Mouse (Mus musculus): ENCODE data around the gene Cenps. TPM values are rescaled to one million over a fixed set of nuclear protein-coding genes. Genes with fewer than 3 reads are reported as not detected.
"Not testable (repeated sequence)": the region's sequence is repeated elsewhere in the genome, so short reads cannot be mapped to it uniquely, and the experiment has no call there.

Cenps gene
- polyA plus RNA-seq, 1 experiment from 2014 or later = 64.8 TPM

- DNase-seq (ENCODE audit: extremely low spot score, low spot score); H3K27me3 ChIP-seq (ENCODE audit: poor library complexity, severe bottlenecking); H3K36me3 ChIP-seq (replicated peaks); H3K27ac ChIP-seq; H3K4me3 ChIP-seq; H3K9me3 ChIP-seq: not testable (repeated sequence)
- 83% methylated on average over 7 of the region's 8 CpGs for WGBS
- peaks cover 34% of the 10 kb centered on the region for H3K4me1 ChIP-seq
These were observed 32.5 kb upstream of the Cenps start for GRCm38 (mm10) chr4:149169926-149170325.

GRCm38 (mm10) chr4:149168016-149168415 is 30.6 kb upstream of the Cenps start:
- Histone ChIP-seq H3K27me3 (ENCODE audit: poor library complexity, severe bottlenecking) (no peaks in the 10 kb centered on the region), H3K36me3 (replicated peaks) (peaks cover 23% of the 10 kb centered on the region), H3K4me3 (peak overlapping the region; percentile 81; the same call in 1 of the 2 replicates), H3K4me1 (peaks cover 37% of the 10 kb centered on the region), H3K9me3 (no peaks in the 10 kb centered on the region), H3K27ac (no peak overlapping the region)
- DNase-seq (ENCODE audit: extremely low spot score, low spot score) = no peak
- 69% methylated on average over 2 of the region's 2 CpGs for WGBS

GRCm38 (mm10) chr4:149166957-149167611 is 29.7 kb upstream of the Cenps start:
- DNase-seq (ENCODE audit: extremely low spot score, low spot score) = no peak
- peak overlapping the region; percentile 91 for H3K27ac ChIP-seq
- peak overlapping the region; percentile 81 for H3K4me3 ChIP-seq
- no peaks in the 10 kb centered on the region for H3K9me3 ChIP-seq
- peaks cover 37% of the 10 kb centered on the region for H3K4me1 ChIP-seq
- 2% methylated on average over 27 of the region's 27 CpGs for WGBS
- peaks cover 33% of the 10 kb centered on the region for H3K36me3 ChIP-seq (replicated peaks)
- no peaks in the 10 kb centered on the region for H3K27me3 ChIP-seq (ENCODE audit: poor library complexity, severe bottlenecking)

GRCm38 (mm10) chr4:149166215-149166946 is 29.0 kb upstream of the Cenps start, which contains the start of gene Pgd:
Gene Pgd, minus strand, starts transcription at chr4:149166771.
- H3K4me3 ChIP-seq = peak within 1 kb of the TSS; percentile 81
- WGBS = under 1% methylated on average over 59 of the region's 59 CpGs
- H3K36me3 ChIP-seq (replicated peaks) = peaks cover 40% of the 10 kb centered on the region
- H3K4me1 ChIP-seq = peaks cover 37% of the 10 kb centered on the region
- H3K27ac ChIP-seq = peak within 1 kb of the TSS; percentile 91
- peak; percentile 97 for DNase-seq (ENCODE audit: extremely low spot score, low spot score)
- no peaks in the 10 kb centered on the region for H3K27me3 ChIP-seq (ENCODE audit: poor library complexity, severe bottlenecking)
- H3K9me3 ChIP-seq = no peaks in the 10 kb centered on the region

GRCm38 (mm10) chr4:149164150-149164549 is 26.7 kb upstream of the Cenps start:
- no peak for DNase-seq (ENCODE audit: extremely low spot score, low spot score)
- no peak overlapping the region for H3K4me3 ChIP-seq
- H3K36me3 ChIP-seq (replicated peaks) = peaks cover 62% of the 10 kb centered on the region
- peaks cover 33% of the 10 kb centered on the region for H3K4me1 ChIP-seq
- no peak overlapping the region for H3K27ac ChIP-seq
- 83% methylated on average over 5 of the region's 5 CpGs for WGBS
- H3K9me3 ChIP-seq = no peaks in the 10 kb centered on the region
- H3K27me3 ChIP-seq (ENCODE audit: poor library complexity, severe bottlenecking) = no peaks in the 10 kb centered on the region

GRCm38 (mm10) chr4:149163196-149163595 is 25.8 kb upstream of the Cenps start:
- Histone ChIP-seq H3K36me3 (replicated peaks) (peaks cover 72% of the 10 kb centered on the region), H3K27ac (no peak overlapping the region), H3K27me3 (ENCODE audit: poor library complexity, severe bottlenecking) (no peaks in the 10 kb centered on the region), H3K4me3 (no peak overlapping the region), H3K4me1 (peaks cover 33% of the 10 kb centered on the region), H3K9me3 (no peaks in the 10 kb centered on the region)
- 86% methylated on average over 1 of the region's 1 CpGs for WGBS
- no peak for DNase-seq (ENCODE audit: extremely low spot score, low spot score)

- peaks cover 21% of the 10 kb centered on the region for H3K4me1 ChIP-seq
- WGBS = 94% methylated on average over 6 of the region's 6 CpGs
- H3K27ac ChIP-seq = no peak overlapping the region
- no peak for DNase-seq (ENCODE audit: extremely low spot score, low spot score)
- H3K36me3 ChIP-seq (replicated peaks) = peaks cover 92% of the 10 kb centered on the region
- H3K9me3 ChIP-seq = no peaks in the 10 kb centered on the region
- no peak overlapping the region for H3K4me3 ChIP-seq
- no peaks in the 10 kb centered on the region for H3K27me3 ChIP-seq (ENCODE audit: poor library complexity, severe bottlenecking)
These were observed 23.7 kb upstream of the Cenps start for GRCm38 (mm10) chr4:149161166-149161565.

GRCm38 (mm10) chr4:149159891-149160290 is 22.5 kb upstream of the Cenps start:
- Histone ChIP-seq H3K36me3 (replicated peaks) (peaks cover 99% of the 10 kb centered on the region), H3K9me3 (peaks cover 3% of the 10 kb centered on the region; the same call in 1 of the 2 replicates), H3K27ac (no peak overlapping the region), H3K4me3 (no peak overlapping the region), H3K4me1 (peaks cover 9% of the 10 kb centered on the region), H3K27me3 (ENCODE audit: poor library complexity, severe bottlenecking) (no peaks in the 10 kb centered on the region)
- 93% methylated on average over 13 of the region's 13 CpGs for WGBS
- no peak for DNase-seq (ENCODE audit: extremely low spot score, low spot score)

- peaks cover 100% of the 10 kb centered on the region for H3K36me3 ChIP-seq (replicated peaks)
- 86% methylated on average over 2 of the region's 2 CpGs for WGBS
- no peak for DNase-seq (ENCODE audit: extremely low spot score, low spot score)
- no peak overlapping the region for H3K4me3 ChIP-seq
- H3K9me3 ChIP-seq = peaks cover 4% of the 10 kb centered on the region; the same call in 1 of the 2 replicates
- no peaks in the 10 kb centered on the region for H3K27me3 ChIP-seq (ENCODE audit: poor library complexity, severe bottlenecking)
- peaks cover 6% of the 10 kb centered on the region; the same call in 1 of the 2 replicates for H3K4me1 ChIP-seq
- H3K27ac ChIP-seq = no peak overlapping the region
These were observed 21.8 kb upstream of the Cenps start for GRCm38 (mm10) chr4:149159203-149159602.

GRCm38 (mm10) chr4:149157415-149157973 is 20.1 kb upstream of the Cenps start:
- peaks cover 100% of the 10 kb centered on the region for H3K36me3 ChIP-seq (replicated peaks)
- H3K27ac ChIP-seq = no peak overlapping the region
- no peak overlapping the region for H3K4me3 ChIP-seq
- 93% methylated on average over 8 of the region's 8 CpGs for WGBS
- no peaks in the 10 kb centered on the region for H3K27me3 ChIP-seq (ENCODE audit: poor library complexity, severe bottlenecking)
- H3K9me3 ChIP-seq = peaks cover 4% of the 10 kb centered on the region; the same call in 1 of the 2 replicates
- H3K4me1 ChIP-seq = no peaks in the 10 kb centered on the region
- DNase-seq (ENCODE audit: extremely low spot score, low spot score) = no peak

GRCm38 (mm10) chr4:149155711-149156110 is 18.3 kb upstream of the Cenps start:
- no peak for DNase-seq (ENCODE audit: extremely low spot score, low spot score)
- H3K27ac ChIP-seq = no peak overlapping the region
- no peak overlapping the region for H3K4me3 ChIP-seq
- no peaks in the 10 kb centered on the region for H3K4me1 ChIP-seq
- 95% methylated on average over 6 of the region's 6 CpGs for WGBS
- peaks cover 4% of the 10 kb centered on the region; the same call in 1 of the 2 replicates for H3K9me3 ChIP-seq
- no peaks in the 10 kb centered on the region for H3K27me3 ChIP-seq (ENCODE audit: poor library complexity, severe bottlenecking)
- peaks cover 100% of the 10 kb centered on the region for H3K36me3 ChIP-seq (replicated peaks)

GRCm38 (mm10) chr4:149154859-149155258 is 17.4 kb upstream of the Cenps start:
- H3K4me1 ChIP-seq = peaks cover 4% of the 10 kb centered on the region; the same call in 1 of the 2 replicates
- H3K36me3 ChIP-seq (replicated peaks) = peaks cover 100% of the 10 kb centered on the region
- no peak overlapping the region for H3K27ac ChIP-seq
- no peak for DNase-seq (ENCODE audit: extremely low spot score, low spot score)
- no peaks in the 10 kb centered on the region for H3K27me3 ChIP-seq (ENCODE audit: poor library complexity, severe bottlenecking)
- no peak overlapping the region for H3K4me3 ChIP-seq
- peaks cover 4% of the 10 kb centered on the region; the same call in 1 of the 2 replicates for H3K9me3 ChIP-seq
- 97% methylated on average over 7 of the region's 7 CpGs for WGBS

- Histone ChIP-seq H3K4me3 (no peak overlapping the region), H3K36me3 (replicated peaks) (peaks cover 68% of the 10 kb centered on the region), H3K4me1 (peaks cover 19% of the 10 kb centered on the region), H3K9me3 (peaks cover 4% of the 10 kb centered on the region; the same call in 1 of the 2 replicates), H3K27me3 (ENCODE audit: poor library complexity, severe bottlenecking) (no peaks in the 10 kb centered on the region), H3K27ac (no peak overlapping the region)
- DNase-seq (ENCODE audit: extremely low spot score, low spot score) = no peak
- WGBS = 94% methylated on average over 11 of the region's 11 CpGs
These were observed 13.3 kb upstream of the Cenps start for GRCm38 (mm10) chr4:149150721-149151120.

All from forebrain, embryonic 10.5 days (tissue).